10 mouse cellular contexts compared by ENCODE assay signal in the genomic region with DNA sequence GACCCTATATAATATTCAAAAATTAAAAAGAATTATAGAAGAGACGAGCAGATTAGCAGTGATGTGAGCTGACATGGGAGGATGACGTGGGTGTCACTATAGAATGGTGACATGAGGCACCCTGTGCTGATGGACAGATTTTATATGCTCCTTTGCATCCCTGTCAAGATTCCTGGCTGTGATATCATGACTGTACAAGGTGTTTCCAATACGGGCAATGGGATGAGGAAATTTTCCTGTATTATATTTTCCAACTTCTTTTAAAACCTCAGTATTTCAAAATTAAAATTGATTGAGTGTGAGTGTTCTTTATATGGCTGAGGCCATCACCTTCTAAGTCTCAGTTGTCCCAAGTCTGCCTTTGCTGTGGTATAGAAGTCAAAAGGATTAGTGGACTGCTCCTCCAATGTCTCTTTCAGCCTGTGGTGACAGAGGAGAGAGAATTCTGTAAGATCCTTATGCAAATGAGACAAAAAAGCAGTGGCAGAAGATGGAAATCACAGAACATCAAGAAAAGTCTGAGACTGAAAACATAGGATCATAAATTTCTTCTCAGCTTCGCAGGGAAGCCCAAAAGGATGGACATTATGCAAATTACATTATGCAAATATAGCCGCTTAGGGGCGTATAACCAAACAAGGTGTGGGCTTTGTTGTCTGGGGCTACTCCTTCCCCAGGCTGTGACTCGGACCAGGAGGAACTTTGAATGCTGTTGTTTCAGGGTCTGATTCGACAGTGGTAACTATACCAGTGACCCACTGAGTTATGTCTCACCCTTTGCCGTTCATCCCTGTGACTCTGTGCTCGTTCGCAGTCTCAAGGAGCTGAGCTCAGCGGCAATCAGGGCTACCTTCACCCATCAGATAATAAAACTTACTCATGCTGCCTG.
A peak's percentile ranks its signal among the peaks of the same experiment; 100 is the strongest.
DNase-seq lines count a peak whose midpoint lies in the region; ATAC-seq lines count a peak whose summit lies in the region.
"Had no signal": no experiment of that assay in that cellular context is flagged by ENCODE, and none has a peak within 500 bp of the region (broad histone marks: within the 10 kb centered on the region; RNA-seq: fewer than 3 reads in every experiment).

No protein-coding gene starts in this region.

- H3K9ac ChIP-seq in kidney, embryonic 15.5 days, result no peak overlapping the region
- no peak overlapping the region for H3K9ac ChIP-seq in forebrain, embryonic 16.5 days (replicated peaks; ENCODE audit: low read depth, low read length)
- H3K9ac ChIP-seq in intestine, embryonic 14.5 days (ENCODE audit: low read length), result peak overlapping the region; percentile 11; the same call in 1 of the 2 replicates
- no peak overlapping the region for H3K9ac ChIP-seq in neural tube, embryonic 12.5 days
- H3K9ac ChIP-seq: limb, embryonic 15.5 days had no signal

- H3K9me3 ChIP-seq in kidney, embryonic 15.5 days (replicated peaks), result no peaks in the 10 kb centered on the region
- no peaks in the 10 kb centered on the region for H3K9me3 ChIP-seq in forebrain, embryonic 16.5 days (ENCODE audit: control insufficient read depth, low read length)
- no peaks in the 10 kb centered on the region for H3K9me3 ChIP-seq in intestine, embryonic 14.5 days (ENCODE audit: control insufficient read depth, low read length)
- H3K9me3 ChIP-seq in neural tube, embryonic 12.5 days, result no peaks in the 10 kb centered on the region
- H3K9me3 ChIP-seq: limb, embryonic 15.5 days had no signal

- H3K4me1 ChIP-seq in kidney, embryonic 15.5 days, result peaks cover 10% of the 10 kb centered on the region; the same call in 1 of the 2 replicates
- peaks cover 15% of the 10 kb centered on the region for H3K4me1 ChIP-seq in forebrain, embryonic 16.5 days (replicated peaks; ENCODE audit: control insufficient read depth, insufficient read depth, low read length)
- peaks cover 8% of the 10 kb centered on the region; the same call in 1 of the 2 replicates for H3K4me1 ChIP-seq in intestine, embryonic 14.5 days (replicated peaks; ENCODE audit: control insufficient read depth, insufficient read depth, low read length)
- peaks cover 10% of the 10 kb centered on the region for H3K4me1 ChIP-seq in neural tube, embryonic 12.5 days

- H3K36me3 ChIP-seq in kidney, embryonic 15.5 days, result no peaks in the 10 kb centered on the region
- H3K36me3 ChIP-seq in forebrain, embryonic 16.5 days (ENCODE audit: control insufficient read depth, insufficient read depth), result no peaks in the 10 kb centered on the region
- no peaks in the 10 kb centered on the region for H3K36me3 ChIP-seq in intestine, embryonic 14.5 days (ENCODE audit: control insufficient read depth, insufficient read depth, low read length)
- H3K36me3 ChIP-seq in neural tube, embryonic 12.5 days, result no peaks in the 10 kb centered on the region
- H3K36me3 ChIP-seq: limb, embryonic 15.5 days had no signal

- ATAC-seq in kidney, embryonic 15.5 days (replicated peaks; ENCODE audit: low FRiP score), result peak; percentile 67
- peak; percentile 16; the same call in 1 of the 2 replicates for ATAC-seq in forebrain, embryonic 16.5 days
- ATAC-seq in intestine, embryonic 14.5 days (replicated peaks; ENCODE audit: low FRiP score, low TSS enrichment, low read depth), result peak; percentile 62
- ATAC-seq in neural tube, embryonic 12.5 days (ENCODE audit: low FRiP score, low read depth), result peak; percentile 48
- ATAC-seq in CD4-positive, CD25-positive, alpha-beta regulatory T cell, adult 4 months, result no peak

- 39% methylated on average over 12 of the region's 12 CpGs for WGBS in kidney, embryonic 15.5 days
- WGBS in forebrain, embryonic 16.5 days, result 50% methylated on average over 12 of the region's 12 CpGs
- WGBS in intestine, embryonic 14.5 days, result 36% methylated on average over 12 of the region's 12 CpGs
- WGBS in neural tube, embryonic 12.5 days, result 38% methylated on average over 12 of the region's 12 CpGs

- H3K27ac ChIP-seq in kidney, embryonic 15.5 days, result no peak overlapping the region
- no peak overlapping the region for H3K27ac ChIP-seq in forebrain, embryonic 16.5 days (ENCODE audit: low read length)
- H3K27ac ChIP-seq in intestine, embryonic 14.5 days (ENCODE audit: low read depth), result peak overlapping the region; percentile 19; the same call in 1 of the 2 replicates
- H3K27ac ChIP-seq in neural tube, embryonic 12.5 days, result 0 out of 2 replicates have a peak overlapping the region, but pooled peaks have one; percentile 0
- H3K27ac ChIP-seq: limb, embryonic 15.5 days had no signal

- H3K4me2 ChIP-seq in kidney, embryonic 15.5 days, result peak overlapping the region; percentile 53
- H3K4me2 ChIP-seq in forebrain, embryonic 16.5 days (ENCODE audit: low read length), result no peak overlapping the region
- H3K4me2 ChIP-seq in intestine, embryonic 14.5 days (ENCODE audit: low read length), result peak overlapping the region; percentile 47
- peak overlapping the region; percentile 45 for H3K4me2 ChIP-seq in neural tube, embryonic 12.5 days (replicated peaks)
- H3K4me2 ChIP-seq: limb, embryonic 15.5 days had no signal

- H3K4me3 ChIP-seq in kidney, embryonic 15.5 days (replicated peaks), result peak overlapping the region; percentile 26
- no peak overlapping the region for H3K4me3 ChIP-seq in forebrain, embryonic 16.5 days (replicated peaks; ENCODE audit: low read length)
- H3K4me3 ChIP-seq in intestine, embryonic 14.5 days (ENCODE audit: low read depth, low read length), result peak overlapping the region; percentile 13; the same call in 1 of the 2 replicates
- H3K4me3 ChIP-seq in neural tube, embryonic 12.5 days, result no peak overlapping the region
- H3K4me3 ChIP-seq: limb, embryonic 15.5 days had no signal

- DNase-seq in kidney, adult 11 months, result no peak
- DNase-seq in intestine, embryonic 14.5 days (ENCODE audit: low spot score), result peak; percentile 67
- no peak for DNase-seq in layer of hippocampus, adult 9-10 months (ENCODE audit: low spot score)
- DNase-seq: kidney, postnatal 25 days; thymus, postnatal 36 days had no signal

- H3K27me3 ChIP-seq in kidney, embryonic 15.5 days, result no peaks in the 10 kb centered on the region
- H3K27me3 ChIP-seq in forebrain, embryonic 16.5 days (replicated peaks; ENCODE audit: control insufficient read depth, insufficient read depth, low read length), result no peaks in the 10 kb centered on the region
- no peaks in the 10 kb centered on the region for H3K27me3 ChIP-seq in intestine, embryonic 14.5 days (replicated peaks; ENCODE audit: control insufficient read depth, insufficient read depth, low read length)
- no peaks in the 10 kb centered on the region for H3K27me3 ChIP-seq in neural tube, embryonic 12.5 days (replicated peaks)
- H3K27me3 ChIP-seq: limb, embryonic 15.5 days had no signal

Comparison
In these comparisons a context has a peak if more than half of its experiments do, and no peak if none do; other contexts are left out.
1. H3K27ac ChIP-seq: peak in intestine, embryonic 14.5 days (single experiment) and neural tube, embryonic 12.5 days (single experiment); none in kidney, embryonic 15.5 days (single experiment) and forebrain, embryonic 16.5 days (single experiment).
2. H3K4me3 ChIP-seq: peak in kidney, embryonic 15.5 days (single experiment) and intestine, embryonic 14.5 days (single experiment); none in forebrain, embryonic 16.5 days (single experiment) and neural tube, embryonic 12.5 days (single experiment).